Mouse (Mus musculus): ENCODE results near the gene Chp1. TPM values are rescaled to one million over a fixed set of nuclear protein-coding genes. Genes with fewer than 3 reads are reported as not detected.
"Not testable (repeated sequence)": the region's sequence is repeated elsewhere in the genome, so short reads cannot be mapped to it uniquely, and the experiment has no call there.

Gene Chp1
- polyA plus RNA-seq, 1 experiment from 2014 or later = 51.5 TPM

- WGBS = 96% methylated on average over 4 of the region's 4 CpGs
- H3K4me3 ChIP-seq = no peak overlapping the region
- no peak for DNase-seq (ENCODE audit: extremely low spot score, low spot score)
- H3K27me3 ChIP-seq (ENCODE audit: poor library complexity, severe bottlenecking) = no peaks in the 10 kb centered on the region
- H3K27ac ChIP-seq = no peak overlapping the region
- H3K9me3 ChIP-seq = no peaks in the 10 kb centered on the region
- peaks cover 98% of the 10 kb centered on the region for H3K36me3 ChIP-seq (replicated peaks)
- no peaks in the 10 kb centered on the region for H3K4me1 ChIP-seq
Observed at GRCm38 (mm10) chr2:119607023-119607422, 59.5 kb downstream of the Chp1 start.

DNA sequence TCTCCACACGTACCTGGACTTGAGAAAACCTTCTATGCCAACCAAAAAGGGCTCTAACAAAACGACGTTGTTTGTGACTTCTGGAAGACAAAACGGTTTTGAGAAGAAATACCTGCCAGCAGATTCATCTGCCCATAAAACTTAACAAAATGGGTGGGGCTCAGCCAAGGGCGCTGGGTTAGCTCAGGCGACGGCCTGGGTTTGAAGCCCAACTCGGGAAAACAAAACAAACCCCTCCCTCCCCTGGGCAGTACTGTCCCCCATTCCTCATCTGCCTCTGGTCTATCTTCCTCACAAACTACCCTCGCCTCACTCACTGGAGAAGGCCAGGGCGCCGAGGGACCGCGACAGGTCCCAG, 70.3 kb downstream of the Chp1 start:
- 1% methylated on average over 13 of the region's 13 CpGs for WGBS
- DNase-seq (ENCODE audit: extremely low spot score, low spot score) = no peak
- Histone ChIP-seq H3K36me3 (replicated peaks) (peaks cover 34% of the 10 kb centered on the region), H3K27me3 (ENCODE audit: poor library complexity, severe bottlenecking) (no peaks in the 10 kb centered on the region), H3K27ac (peak overlapping the region; percentile 96), H3K4me3 (peak overlapping the region; percentile 91), H3K9me3 (no peaks in the 10 kb centered on the region), H3K4me1 (peaks cover 35% of the 10 kb centered on the region)

- Histone ChIP-seq H3K4me3 (peak within 1 kb of the TSS; percentile 91), H3K27ac (peak within 1 kb of the TSS; percentile 96), H3K27me3 (ENCODE audit: poor library complexity, severe bottlenecking) (no peaks in the 10 kb centered on the region), H3K36me3 (replicated peaks) (peaks cover 33% of the 10 kb centered on the region), H3K4me1 (peaks cover 35% of the 10 kb centered on the region), H3K9me3 (no peaks in the 10 kb centered on the region)
- DNase-seq (ENCODE audit: extremely low spot score, low spot score) = peak; percentile 95
- under 1% methylated on average over 55 of the region's 55 CpGs for WGBS
Observed at GRCm38 (mm10) chr2:119618199-119618982, 70.9 kb downstream of the Chp1 start, which contains the start of the genes Nusap1 and Oip5. Gene Nusap1, plus strand, starts transcription at chr2:119618298. Gene Oip5, minus strand, starts transcription at chr2:119618469.

DNA sequence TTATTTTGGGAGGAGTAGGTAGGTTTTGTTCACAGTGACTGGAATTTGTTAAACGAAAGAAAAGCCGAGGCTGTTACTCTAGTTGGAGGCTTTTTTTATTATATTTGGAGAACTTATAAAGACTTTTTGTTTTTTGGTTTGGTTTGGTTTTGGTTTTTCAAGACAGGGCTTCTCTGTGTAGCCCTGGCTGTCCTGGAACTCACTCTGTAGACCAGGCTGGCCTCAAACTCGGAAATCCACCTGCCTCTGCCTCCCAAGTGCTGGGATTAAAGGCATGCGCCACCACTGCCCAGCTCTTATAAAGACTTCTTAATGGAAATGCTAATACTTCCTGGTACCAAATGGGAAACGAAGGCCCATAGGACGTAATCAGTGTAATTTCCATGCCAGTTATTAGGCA, 71.5 kb downstream of the Chp1 start:
- not testable (repeated sequence) for DNase-seq (ENCODE audit: extremely low spot score, low spot score); H3K9me3 ChIP-seq; H3K27me3 ChIP-seq (ENCODE audit: poor library complexity, severe bottlenecking)
- WGBS = 33% methylated on average over 6 of the region's 6 CpGs
- Histone ChIP-seq H3K36me3 (replicated peaks) (peaks cover 33% of the 10 kb centered on the region), H3K27ac (peak overlapping the region; percentile 96), H3K4me3 (peak overlapping the region; percentile 91), H3K4me1 (peaks cover 35% of the 10 kb centered on the region)

DNA sequence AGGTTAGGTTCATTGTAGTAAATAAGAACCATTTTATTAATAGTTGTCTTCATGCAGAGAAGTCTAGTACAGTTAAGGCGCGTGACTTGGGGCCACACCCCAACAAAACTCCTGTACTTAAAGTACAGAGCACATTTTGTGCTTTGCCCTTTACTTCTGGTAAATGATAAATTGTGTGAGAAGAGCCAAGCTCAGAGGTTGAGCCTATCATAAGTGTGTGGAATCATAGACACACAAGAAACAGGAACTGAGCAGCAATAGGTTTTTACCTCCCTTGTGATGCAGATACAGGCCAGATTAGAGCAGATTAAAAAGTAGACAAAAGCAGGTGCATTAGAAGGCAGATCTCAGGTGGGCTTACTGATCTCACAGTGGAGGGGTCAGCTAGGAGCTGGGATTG, 73.8 kb downstream of the Chp1 start:
- Histone ChIP-seq H3K9me3 (no peaks in the 10 kb centered on the region), H3K4me3 (peak overlapping the region; percentile 9; the same call in 1 of the 2 replicates), H3K36me3 (replicated peaks) (peaks cover 45% of the 10 kb centered on the region), H3K27me3 (ENCODE audit: poor library complexity, severe bottlenecking) (no peaks in the 10 kb centered on the region), H3K4me1 (peaks cover 35% of the 10 kb centered on the region), H3K27ac (no peak overlapping the region)
- WGBS = 99% methylated on average over 2 of the region's 2 CpGs
- no peak for DNase-seq (ENCODE audit: extremely low spot score, low spot score)

Other genes starting within 250 kb of the Chp1 start
- 3.3 and 4.0 TPM in 2 replicates for gene Dll4, start 221.9 kb upstream of the Chp1 start, polyA plus RNA-seq (2016; fragmentation: Nextera tagmentation; extraction: Ambion mirVana)
- 1.3 and 1.4 TPM in 2 replicates for gene Chac1, start 196.5 kb upstream of the Chp1 start, polyA plus RNA-seq (2016; fragmentation: Nextera tagmentation; extraction: Ambion mirVana)
- 4.1 and 4.6 TPM in 2 replicates for gene Ino80, start 70.0 kb upstream of the Chp1 start, polyA plus RNA-seq (2016; fragmentation: Nextera tagmentation; extraction: Ambion mirVana)
- 0.73 and 0.82 TPM in 2 replicates for gene Exd1, start 70 bp upstream of the Chp1 start, polyA plus RNA-seq (2016; fragmentation: Nextera tagmentation; extraction: Ambion mirVana)
- 98.4 and 100 TPM in 2 replicates for gene Nusap1, start 70.6 kb downstream of the Chp1 start, polyA plus RNA-seq (2016; fragmentation: Nextera tagmentation; extraction: Ambion mirVana)
- gene Oip5, start 70.8 kb downstream of the Chp1 start, polyA plus RNA-seq (2016; fragmentation: Nextera tagmentation; extraction: Ambion mirVana) = 43.2 and 47.5 TPM in 2 replicates
- gene Ndufaf1, start 115.1 kb downstream of the Chp1 start, polyA plus RNA-seq (2016; fragmentation: Nextera tagmentation; extraction: Ambion mirVana) = 50.5 and 53.9 TPM in 2 replicates
- gene Rtf1, start 127.4 kb downstream of the Chp1 start, polyA plus RNA-seq (2016; fragmentation: Nextera tagmentation; extraction: Ambion mirVana) = 56.5 and 61.8 TPM in 2 replicates
- 1.2 and 1.8 TPM in 2 replicates for gene Itpka, start 194.6 kb downstream of the Chp1 start, polyA plus RNA-seq (2016; fragmentation: Nextera tagmentation; extraction: Ambion mirVana)
- gene Ltk, start 212.7 kb downstream of the Chp1 start, polyA plus RNA-seq (2016; fragmentation: Nextera tagmentation; extraction: Ambion mirVana) = 0.33 TPM in 1 of 2 replicates, not detected in the other
- gene Rpap1, start 239.8 kb downstream of the Chp1 start, polyA plus RNA-seq (2016; fragmentation: Nextera tagmentation; extraction: Ambion mirVana) = 42.3 and 43.5 TPM in 2 replicates